Mouse (Mus musculus) CH12.LX (cell line): ENCODE measurements around the gene Dusp16. TPM values are rescaled to one million over a fixed set of nuclear protein-coding genes. Genes with fewer than 3 reads are reported as not detected.

ENCODE experiments used
- DNase-seq: peaks from one replicate; pipeline ENCODE4 v3.0.0-alpha.2; 2013; ENCODE audit errors: extremely low read depth
- H3K27ac ChIP-seq: 2 replicates; pipeline ENCODE4 v1.5.1; 2012; ENCODE audit warnings: low read depth, mild to moderate bottlenecking, control low read depth, moderate library complexity; ENCODE audit not compliant: insufficient read depth
- H3K27me3 ChIP-seq: replicated peaks from 2 replicates; pipeline ENCODE3; 2012; ENCODE audit warnings: inconsistent platforms
- H3K36me3 ChIP-seq, 2 experiments: replicated peaks in 1 of 2; 2 replicates each; pipeline versions ENCODE3 to v1.6.1; 2012; ENCODE audit warnings: inconsistent platforms in 1 of 2, low read length in 1 of 2, mild to moderate bottlenecking in 1 of 2, mixed read lengths in 1 of 2, moderate library complexity in 1 of 2; ENCODE audit not compliant: control insufficient read depth in 1 of 2, insufficient read depth in 1 of 2
- H3K4me1 ChIP-seq, 2 experiments: 2 replicates each; pipeline ENCODE4 v1.6.1; 2012; ENCODE audit warnings: inconsistent platforms in 1 of 2, moderate library complexity in 1 of 2; ENCODE audit not compliant: insufficient read depth in 2 of 2, control insufficient read depth in 1 of 2
- H3K4me2 ChIP-seq: 2 replicates; pipeline ENCODE4 v1.6.1; 2012; ENCODE audit warnings: low read depth, mild to moderate bottlenecking, control low read depth; ENCODE audit not compliant: poor library complexity, insufficient read depth, severe bottlenecking
- H3K4me3 ChIP-seq, 3 experiments: fragments of 150-350 bp in 1 of 3; sonication (generic) in 1 of 3; replicated peaks in 1 of 3; 2 replicates each; pipeline versions ENCODE3 to v1.5.1; 2011 to 2012; ENCODE audit warnings: low read depth in 2 of 3, low read length in 2 of 3, mild to moderate bottlenecking in 2 of 3, moderate library complexity in 2 of 3, control low read depth in 1 of 3, improper control_type of control experiment in 1 of 3, inconsistent platforms in 1 of 3, mixed read lengths in 1 of 3; ENCODE audit not compliant: poor library complexity in 1 of 3
- H3K79me2 ChIP-seq: replicated peaks from 2 replicates; pipeline ENCODE4 v1.6.1; 2012; ENCODE audit warnings: mild to moderate bottlenecking, moderate library complexity; ENCODE audit not compliant: control insufficient read depth, poor library complexity, insufficient read depth, severe bottlenecking; ENCODE audit errors: extremely low read depth
- H3K9ac ChIP-seq: 2 replicates; pipeline ENCODE4 v1.6.1; 2012; ENCODE audit warnings: low read depth, mild to moderate bottlenecking, control low read depth, moderate library complexity; ENCODE audit not compliant: insufficient read depth
- H3K9me3 ChIP-seq: replicated peaks from 2 replicates; pipeline ENCODE3; 2012; ENCODE audit warnings: low read length, inconsistent platforms, mixed read lengths
- BHLHE40 ChIP-seq: IDR thresholded peaks from 2 replicates; pipeline ENCODE4 v1.6.1; 2011; ENCODE audit warnings: mild to moderate bottlenecking, low read depth, low read length, improper control_type of control experiment
- CHD2 ChIP-seq: IDR thresholded peaks from 2 replicates; pipeline ENCODE4 v1.6.1; 2011; ENCODE audit warnings: low read length, improper control_type of control experiment
- CTCF ChIP-seq, 2 experiments: IDR thresholded peaks in 1 of 2; conservative IDR thresholded peaks in 1 of 2; 2 replicates each; pipeline ENCODE4 v1.5.1; 2011 to 2012; ENCODE audit warnings: low read depth in 2 of 2, low read length in 2 of 2, improper control_type of control experiment in 1 of 2, inconsistent platforms in 1 of 2, mild to moderate bottlenecking in 1 of 2, moderate library complexity in 1 of 2
- ELF1 ChIP-seq: IDR thresholded peaks from 2 replicates; pipeline ENCODE4 v1.6.1; 2014; ENCODE audit warnings: low read depth, mild to moderate bottlenecking, inconsistent platforms, low read length, improper control_type of control experiment
- ETS1 ChIP-seq: conservative IDR thresholded peaks from 2 replicates; pipeline ENCODE4 v1.6.1; 2012; ENCODE audit warnings: low read depth, mild to moderate bottlenecking, inconsistent platforms, low read length, improper control_type of control experiment, moderate library complexity
- IRF4 ChIP-seq: IDR thresholded peaks from 2 replicates; pipeline ENCODE4 v1.6.1; 2014; ENCODE audit warnings: low read depth, mild to moderate bottlenecking, inconsistent platforms, low read length, improper control_type of control experiment
- JUN ChIP-seq: IDR thresholded peaks from 2 replicates; pipeline ENCODE4 v1.6.1; 2011; ENCODE audit warnings: low read depth, mild to moderate bottlenecking, low read length, improper control_type of control experiment, moderate library complexity; ENCODE audit not compliant: insufficient read depth
- NRF1 ChIP-seq: IDR thresholded peaks from 2 replicates; pipeline ENCODE4 v1.6.1; 2014; ENCODE audit warnings: low read depth, mild to moderate bottlenecking, inconsistent platforms, low read length, improper control_type of control experiment, moderate library complexity
- PAX5 ChIP-seq: IDR thresholded peaks from 2 replicates; pipeline ENCODE4 v1.6.1; 2012; ENCODE audit warnings: low read length, inconsistent platforms, mixed read lengths
- POLR2A ChIP-seq: IDR thresholded peaks from 2 replicates; pipeline ENCODE4 v1.6.1; 2011; ENCODE audit warnings: low read depth, mild to moderate bottlenecking, improper control_type of control experiment, low read length
- RAD21 ChIP-seq: IDR thresholded peaks from 2 replicates; pipeline ENCODE4 v1.6.1; 2011; ENCODE audit warnings: low read depth, mild to moderate bottlenecking, low read length, improper control_type of control experiment, moderate library complexity
- SIN3A ChIP-seq: IDR thresholded peaks from 2 replicates; pipeline ENCODE4 v1.6.1; 2012; ENCODE audit warnings: low read length, improper control_type of control experiment, inconsistent platforms
- UBTF ChIP-seq: IDR thresholded peaks from 2 replicates; pipeline ENCODE4 v1.6.1; 2012; ENCODE audit warnings: low read depth, mild to moderate bottlenecking, inconsistent platforms, low read length, improper control_type of control experiment, moderate library complexity
- USF2 ChIP-seq: conservative IDR thresholded peaks from 2 replicates; pipeline ENCODE4 v1.6.1; 2011; ENCODE audit warnings: low read depth, low read length, improper control_type of control experiment
- ZC3H11A ChIP-seq: IDR thresholded peaks from 2 replicates; pipeline ENCODE4 v1.6.1; 2012; ENCODE audit warnings: low read depth, mild to moderate bottlenecking, inconsistent platforms, low read length, improper control_type of control experiment
- ZKSCAN1 ChIP-seq: IDR thresholded peaks from 2 replicates; pipeline ENCODE4 v1.6.1; 2012; ENCODE audit warnings: low read depth, inconsistent platforms, low read length, improper control_type of control experiment, borderline replicate concordance
- ZMIZ1 ChIP-seq: IDR thresholded peaks from 2 replicates; pipeline ENCODE4 v1.6.1; 2012; ENCODE audit warnings: low read depth, mild to moderate bottlenecking, inconsistent platforms, low read length, improper control_type of control experiment
- dilution Hi-C: fragments of 300-500 bp; cut with MboI; formaldehyde crosslinking; loops from 2 replicates; pipeline ENCODE4 v1.14.3; 2020; ENCODE audit warnings: low sequenced_read_pairs; ENCODE audit not compliant: extremely low pct_unique_long_range_greater_than_20kb, extremely low pct_ligation_motif_present
- in situ Hi-C: fragments of 300-500 bp; cut with MboI; formaldehyde crosslinking; loops from 3 replicates; pipeline ENCODE4 v1.14.3; 2019; ENCODE audit warnings: low sequenced_read_pairs, low pct_ligation_motif_present, low pct_unique_long_range_greater_than_20kb, mixed read lengths
- polyA plus RNA-seq: library from polyadenylated mRNA; unstranded; fragments of >175 nt; gene quantifications from 2 replicates; pipeline ENCODE4 v1.2.1, GENCODE M21; 2012; ENCODE audit warnings: low read depth; ENCODE audit not compliant: insufficient read length
- total RNA-seq, 2 experiments: library from RNA; depleted of rRNA; stranded (reverse); fragments of 300-350 nt in 1 of 2; fragments of >200 nt in 1 of 2; gene quantifications; 2 replicates each; pipeline ENCODE4 v1.2.3; 2012 to 2014

Gene Dusp16
- total and polyA plus RNA-seq, 3 experiments: 3.7 to 13.1 (median 10.6) TPM

GRCm38 (mm10) chr6:134761808-134762207, 30.6 kb downstream of the Dusp16 start:
- H3K9ac ChIP-seq: no peak overlapping the region
- H3K27ac ChIP-seq: no peak overlapping the region
- no peak overlapping the region for H3K4me3 ChIP-seq
- DNase-seq: no peak
- no peaks in the 10 kb centered on the region for H3K9me3 ChIP-seq
- peaks cover 7% of the 10 kb centered on the region for H3K79me2 ChIP-seq
- no peak overlapping the region for H3K4me2 ChIP-seq
- H3K27me3 ChIP-seq: no peaks in the 10 kb centered on the region
- dilution Hi-C loops (no loop called here), in situ Hi-C loops (no loop called here)
- H3K4me1 ChIP-seq: peaks cover 0 to 7% of the 10 kb centered on the region in 2 experiments; a peak in 1 of 4 replicates
- peaks cover 4 to 36% of the 10 kb centered on the region in 2 experiments for H3K36me3 ChIP-seq
- TF ChIP-seq IRF4: no peak
- TF ChIP-seq CTCF (conservative IDR thresholded peaks at IDR 0.05 in 1 of 2, IDR thresholded peaks at IDR 0.05 in 1 of 2; ENCODE audit: low read depth in 2 of 2, low read length in 2 of 2): no peak
- no peak for TF ChIP-seq ZKSCAN1
- no peak for TF ChIP-seq ETS1
- TF ChIP-seq ZC3H11A: no peak
- TF ChIP-seq ZMIZ1: no peak
- no peak for TF ChIP-seq ELF1
- TF ChIP-seq BHLHE40: no peak

GRCm38 (mm10) chr6:134760926-134761544, 31.4 kb downstream of the Dusp16 start:
- H3K27ac ChIP-seq: no peak overlapping the region
- no peak for TF ChIP-seq JUN
- no peak for TF ChIP-seq UBTF
- TF ChIP-seq IRF4: no peak
- no peak for TF ChIP-seq SIN3A
- no peak for TF ChIP-seq CHD2
- TF ChIP-seq NRF1: no peak
- no peak for TF ChIP-seq RAD21
- TF ChIP-seq ZC3H11A: no peak
- TF ChIP-seq PAX5: no peak
- TF ChIP-seq POLR2A: no peak
- TF ChIP-seq USF2: no peak
- peaks cover 2% of the 10 kb centered on the region for H3K79me2 ChIP-seq
- no peak for DNase-seq
- no peaks in the 10 kb centered on the region for H3K27me3 ChIP-seq
- H3K9me3 ChIP-seq: no peaks in the 10 kb centered on the region
- dilution Hi-C loops (no loop called here), in situ Hi-C loops (no loop called here)
- H3K4me1 ChIP-seq: peaks cover 0 to 7% of the 10 kb centered on the region in 2 experiments; a peak in 1 of 4 replicates
- H3K36me3 ChIP-seq: peaks cover 8 to 38% of the 10 kb centered on the region in 2 experiments
- no peak overlapping the region for H3K4me2 ChIP-seq
- H3K9ac ChIP-seq: no peak overlapping the region
- H3K4me3 ChIP-seq: no peak overlapping the region
